Mouse (Mus musculus) CD4-positive naive resting alpha-beta T cell, adult 57 days (primary cell): ENCODE data around the gene Ccr6. TPM values are rescaled to one million over a fixed set of nuclear protein-coding genes. Genes with fewer than 3 reads are reported as not detected.

Experiments used
- total RNA-seq: library from RNA; stranded (reverse); gene quantifications from one replicate; pipeline ENCODE4 v1.2.4, GENCODE M21; 2023

Gene Ccr6
- 1.9 TPM for total RNA-seq

GRCm38 (mm10) chr17:8235743-8236142 is at the start of gene Ccr6:
Gene Ccr6, plus strand, starts transcription at chr17:8236043.

GRCm38 (mm10) chr17:8282821-8283525 is 47.1 kb downstream of the Ccr6 start, which contains the start of gene Mpc1:
Gene Mpc1, plus strand, starts transcription at chr17:8282904.

Other genes starting within 250 kb of the Ccr6 start
- 1.8 TPM for gene Gm49673, start 88.3 kb upstream of the Ccr6 start, total RNA-seq
- 42.3 TPM for gene Rnaset2a, start 87.9 kb upstream of the Ccr6 start, total RNA-seq
- 23.6 TPM for gene Fgfr1op, start 70.5 kb upstream of the Ccr6 start, total RNA-seq
- 41.4 TPM for gene Mpc1, start 46.9 kb downstream of the Ccr6 start, total RNA-seq
- 99.8 TPM for gene Sft2d1, start 75.1 kb downstream of the Ccr6 start, total RNA-seq
- gene Prr18, start 101.4 kb downstream of the Ccr6 start, total RNA-seq, result 0.50 TPM
- 0.35 TPM for gene T2, start 119.9 kb downstream of the Ccr6 start, total RNA-seq
- not detected for gene T, start 198.4 kb downstream of the Ccr6 start, total RNA-seq